In the genomic region with DNA sequence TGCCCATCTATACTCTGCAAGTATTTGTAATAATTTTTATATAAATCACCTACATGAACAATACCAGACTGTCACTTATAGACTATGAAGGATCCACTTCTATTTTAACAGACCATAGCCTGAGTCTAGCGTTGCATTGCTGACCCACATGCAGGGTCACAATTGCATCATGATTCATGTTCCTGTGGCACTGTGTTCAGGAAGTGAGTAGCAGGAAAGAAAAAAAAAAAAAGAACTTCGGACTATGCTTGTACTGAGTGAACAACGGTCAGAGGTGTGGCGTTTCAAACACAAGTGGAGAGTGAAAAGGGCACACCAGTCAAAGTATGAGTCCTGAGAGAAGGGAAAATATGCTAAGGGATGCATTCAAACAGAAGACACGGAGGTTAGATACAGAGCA, we compare ENCODE assay signal across 26 mouse cellular contexts.
DNase-seq lines count a peak whose midpoint lies in the region; ATAC-seq and TF ChIP-seq lines count a peak whose summit lies in the region.
"Had no signal": no experiment of that assay in that cellular context is flagged by ENCODE, and none has a peak within 500 bp of the region (broad histone marks: within the 10 kb centered on the region; RNA-seq: fewer than 3 reads in every experiment).

No protein-coding gene starts in this region.

- ATAC-seq in intestine, embryonic 15.5 days: peak; percentile 73
- ATAC-seq in heart, embryonic 11.5 days (replicated peaks; ENCODE audit: insufficient number of reproducible peaks, low FRiP score, low TSS enrichment): no peak
- ATAC-seq: CD4-positive, CD25-positive, alpha-beta regulatory T cell, adult 4 months; forebrain, embryonic 14.5 days; liver, embryonic 12.5 days; liver, postnatal 0 days had no signal

- H3K79me2 ChIP-seq in C2C12 (ENCODE audit: control insufficient read depth, insufficient read depth): peaks cover 27% of the 10 kb centered on the region

- H3K4me1 ChIP-seq in intestine, embryonic 15.5 days (replicated peaks): no peaks in the 10 kb centered on the region
- peaks cover 44% of the 10 kb centered on the region for H3K4me1 ChIP-seq in megakaryocyte, embryonic 14.5 days
- H3K4me1 ChIP-seq in heart, embryonic 11.5 days (ENCODE audit: control insufficient read depth, insufficient read depth, low read length): no peaks in the 10 kb centered on the region
- H3K4me1 ChIP-seq: liver, embryonic 12.5 days; neural tube, embryonic 15.5 days had no signal

- H3ac ChIP-seq in C2C12 (ENCODE audit: control insufficient read depth, insufficient read length, low read depth): no peak overlapping the region

- no peak overlapping the region for H3K4me2 ChIP-seq in intestine, embryonic 15.5 days (replicated peaks)
- H3K4me2 ChIP-seq in heart, embryonic 11.5 days: no peak overlapping the region
- H3K4me2 ChIP-seq: heart, embryonic 12.5 days; hindbrain, embryonic 14.5 days; limb, embryonic 12.5 days; liver, embryonic 12.5 days; neural tube, embryonic 15.5 days had no signal

- H3K9ac ChIP-seq in intestine, embryonic 15.5 days: no peak overlapping the region
- no peak overlapping the region for H3K9ac ChIP-seq in heart, embryonic 11.5 days (ENCODE audit: low read depth, low read length)
- H3K9ac ChIP-seq: heart, embryonic 12.5 days; hindbrain, embryonic 14.5 days; limb, embryonic 12.5 days; liver, embryonic 12.5 days; liver, postnatal 0 days; neural tube, embryonic 15.5 days had no signal

- no peaks in the 10 kb centered on the region for H3K9me3 ChIP-seq in intestine, embryonic 15.5 days
- H3K9me3 ChIP-seq in megakaryocyte, embryonic 14.5 days: peaks cover 9% of the 10 kb centered on the region
- no peaks in the 10 kb centered on the region for H3K9me3 ChIP-seq in heart, embryonic 11.5 days (replicated peaks; ENCODE audit: control insufficient read depth, low read length)
- H3K9me3 ChIP-seq: heart, embryonic 12.5 days; limb, embryonic 12.5 days; liver, embryonic 12.5 days had no signal

- peaks cover 5% of the 10 kb centered on the region for H3K36me3 ChIP-seq in C2C12 (ENCODE audit: control insufficient read depth, insufficient read depth)
- no peaks in the 10 kb centered on the region for H3K36me3 ChIP-seq in intestine, embryonic 15.5 days
- H3K36me3 ChIP-seq in megakaryocyte, embryonic 14.5 days (replicated peaks; ENCODE audit: low read length): no peaks in the 10 kb centered on the region
- H3K36me3 ChIP-seq in heart, embryonic 11.5 days (ENCODE audit: control insufficient read depth, insufficient read depth, low read length): no peaks in the 10 kb centered on the region
- H3K36me3 ChIP-seq: heart, embryonic 12.5 days; liver, embryonic 12.5 days; neural tube, embryonic 15.5 days had no signal

- no peak overlapping the region for H3K4me3 ChIP-seq in C2C12 (ENCODE audit: insufficient read depth, poor library complexity, severe bottlenecking)
- H3K4me3 ChIP-seq in intestine, embryonic 15.5 days (replicated peaks): no peak overlapping the region
- peak overlapping the region; percentile 53 for H3K4me3 ChIP-seq in megakaryocyte, embryonic 14.5 days (replicated peaks)
- H3K4me3 ChIP-seq in heart, embryonic 11.5 days (ENCODE audit: low read depth, low read length): no peak overlapping the region
- H3K4me3 ChIP-seq: heart, embryonic 12.5 days; left cerebral cortex, adult 2 months; limb, embryonic 12.5 days; liver, embryonic 12.5 days; neural tube, embryonic 15.5 days had no signal

- H3K27me3 ChIP-seq in C2C12 (ENCODE audit: control insufficient read depth, insufficient read depth, insufficient read length): no peaks in the 10 kb centered on the region
- no peaks in the 10 kb centered on the region for H3K27me3 ChIP-seq in intestine, embryonic 15.5 days (replicated peaks)
- H3K27me3 ChIP-seq in megakaryocyte, embryonic 14.5 days (replicated peaks): no peaks in the 10 kb centered on the region
- H3K27me3 ChIP-seq in heart, embryonic 11.5 days (ENCODE audit: control insufficient read depth, insufficient read depth, low read length): no peaks in the 10 kb centered on the region
- H3K27me3 ChIP-seq: heart, embryonic 12.5 days; limb, embryonic 12.5 days; liver, embryonic 12.5 days; neural tube, embryonic 15.5 days had no signal

- 66% methylated on average over 5 of the region's 5 CpGs for WGBS in intestine, embryonic 15.5 days
- WGBS in heart, embryonic 11.5 days (ENCODE audit: insufficient replicate concordance): 69% methylated on average over 5 of the region's 5 CpGs

- DNase-seq in cerebellum, postnatal 25 days: no peak
- DNase-seq in adrenal gland, adult 18-20 months (ENCODE audit: low spot score in 2 of 2): no peak
- DNase-seq: adrenal gland, adult 2 months; adrenal gland, postnatal 36 days; cerebellum, adult 18-20 months; gastrocnemius, postnatal 25 days; heart, adult 18-20 months; kidney, adult 9 months; kidney, postnatal 10 days; liver, postnatal 0 days; lung, postnatal 36 days; midbrain, embryonic 14.5 days; thymus, adult 2 months; thymus, postnatal 4 days had no signal

- H3K27ac ChIP-seq in intestine, embryonic 15.5 days: no peak overlapping the region
- no peak overlapping the region for H3K27ac ChIP-seq in heart, embryonic 11.5 days (ENCODE audit: low read depth, low read length)
- H3K27ac ChIP-seq: hindbrain, embryonic 14.5 days; left cerebral cortex, adult 2 months; limb, embryonic 12.5 days; liver, embryonic 12.5 days; neural tube, embryonic 15.5 days had no signal

- H3K79me3 ChIP-seq in C2C12 (ENCODE audit: low read depth): peaks cover 18% of the 10 kb centered on the region

- TF ChIP-seq CTCF in C2C12 (IDR thresholded peaks at IDR 0.05; ENCODE audit: control insufficient read depth, insufficient read depth, insufficient read length): no peak

TF ChIP-seq in C2C12, 6 proteins besides CTCF, POLR2A, EP300 and RAD21:
- TF ChIP-seq FOSL1 (IDR thresholded peaks at IDR 0.05; ENCODE audit: insufficient read depth, low read length, poor library complexity, severe bottlenecking): no peak
- no peak for TF ChIP-seq MYOD1 (IDR thresholded peaks at IDR 0.05; ENCODE audit: control insufficient read depth, insufficient read length, low read depth)
- TF ChIP-seq USF1 (IDR thresholded peaks at IDR 0.05; ENCODE audit: low read depth): no peak
- TF ChIP-seq MAX (IDR thresholded peaks at IDR 0.05): no peak
- TF ChIP-seq CEBPB (IDR thresholded peaks at IDR 0.05; ENCODE audit: low read depth): peak; percentile 72
- no peak for TF ChIP-seq MYOG (IDR thresholded peaks at IDR 0.05; ENCODE audit: control insufficient read depth, extremely low read depth, insufficient read length)
